Comparison of ENCODE assay signal across 1 mouse cellular context in genomic region chr11:23023155-23023554, GRCm38 (mm10).
TF ChIP-seq lines count a peak whose summit lies in the region.

No protein-coding gene starts in this region.

TF ChIP-seq in MEL, 35 proteins besides CTCF, POLR2A, EP300 and RAD21:
- TF ChIP-seq ELF1 (IDR thresholded peaks at IDR 0.05; ENCODE audit: low read depth, low read length): peak; percentile 41; the same call in 1 of the 2 replicates
- TF ChIP-seq MAFK (IDR thresholded peaks at IDR 0.05; ENCODE audit: borderline replicate concordance, low read depth, low read length): no peak
- no peak for TF ChIP-seq RCOR1 (IDR thresholded peaks at IDR 0.05; ENCODE audit: low read depth, low read length)
